Mouse (Mus musculus) lung, postnatal 0 days (tissue): Measurements from ENCODE around the gene Pmel.

Experiments
- CTCF ChIP-seq: IDR thresholded peaks from 2 replicates; pipeline ENCODE4 v1.5.1; 2016; ENCODE audit warnings: antibody characterized with exemption, mild to moderate bottlenecking
- EP300 ChIP-seq: IDR thresholded peaks from 2 replicates; pipeline ENCODE4 v1.6.1; 2016; ENCODE audit warnings: antibody characterized with exemption, mild to moderate bottlenecking, control low read depth

DNA sequence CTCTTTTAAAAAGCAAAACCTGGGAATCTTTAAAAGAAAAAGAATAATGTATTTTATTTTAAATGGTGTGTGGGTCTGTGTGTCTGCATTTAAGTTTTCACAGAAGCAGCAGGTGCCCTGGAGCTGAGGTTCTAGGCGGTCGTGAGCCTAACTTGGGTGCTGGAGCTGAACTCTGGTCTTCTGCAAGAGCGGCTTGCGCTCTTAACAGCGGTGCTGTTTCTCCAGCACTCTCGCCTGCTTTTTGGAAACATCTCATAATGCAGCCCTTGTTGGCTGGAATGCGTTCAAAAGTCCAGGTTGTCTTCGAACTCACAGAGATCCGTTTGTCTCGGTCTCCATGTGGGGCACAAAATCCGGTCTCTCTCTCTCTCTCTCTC lies 1.3 kb downstream of the Pmel start:
- no peak for TF ChIP-seq CTCF
- TF ChIP-seq EP300: no peak
